Mouse (Mus musculus) adrenal gland, postnatal 25 days (tissue): ENCODE measurements around the gene Akap11. TPM values are rescaled to one million over a fixed set of nuclear protein-coding genes. Genes with fewer than 3 reads are reported as not detected.
A peak's percentile ranks its signal among the peaks of the same experiment; 100 is the strongest.

Experiments
- DNase-seq: peaks from one replicate; pipeline ENCODE4 v3.0.0; 2021; ENCODE audit warnings: mixed read lengths
- total RNA-seq: library from RNA; stranded (reverse); gene quantifications from 2 replicates; pipeline ENCODE4 v1.2.3, GENCODE M21; 2021

The Akap11 gene
- total RNA-seq, 1 experiment from 2014 or later, result 54.0 TPM

GRCm38 (mm10) chr14:78528461-78529425, 7.9 kb downstream of the Akap11 start:
- no peak for DNase-seq

GRCm38 (mm10) chr14:78526907-78527306, 9.7 kb downstream of the Akap11 start:
- DNase-seq, result no peak

- DNase-seq, result no peak
Measured at GRCm38 (mm10) chr14:78526475-78526874, 10.1 kb downstream of the Akap11 start.

GRCm38 (mm10) chr14:78525611-78526457, 10.8 kb downstream of the Akap11 start:
- no peak for DNase-seq

- no peak for DNase-seq
Measured at GRCm38 (mm10) chr14:78525059-78525458, 11.5 kb downstream of the Akap11 start.

GRCm38 (mm10) chr14:78510713-78511112, 25.9 kb downstream of the Akap11 start:
- no peak for DNase-seq

- no peak for DNase-seq
Measured at GRCm38 (mm10) chr14:78509791-78510190, 26.8 kb downstream of the Akap11 start.

- DNase-seq, result no peak
Measured at GRCm38 (mm10) chr14:78500578-78500977, 36.0 kb downstream of the Akap11 start.

- no peak for DNase-seq
Measured at GRCm38 (mm10) chr14:78496691-78497090, 39.9 kb downstream of the Akap11 start.

- DNase-seq, result no peak
Measured at GRCm38 (mm10) chr14:78495241-78495640, 41.4 kb downstream of the Akap11 start.

GRCm38 (mm10) chr14:78492602-78493001, 44.0 kb downstream of the Akap11 start:
- DNase-seq, result no peak

- no peak for DNase-seq
Measured at GRCm38 (mm10) chr14:78491432-78491831, 45.2 kb downstream of the Akap11 start.

- peak; percentile 39 for DNase-seq
Measured at GRCm38 (mm10) chr14:78482385-78483231, 54.0 kb downstream of the Akap11 start.

- DNase-seq, result no peak
Measured at GRCm38 (mm10) chr14:78474058-78474457, 62.5 kb downstream of the Akap11 start.

GRCm38 (mm10) chr14:78470714-78471113, 65.9 kb downstream of the Akap11 start:
- DNase-seq, result no peak

GRCm38 (mm10) chr14:78468991-78469390, 67.6 kb downstream of the Akap11 start:
- no peak for DNase-seq

- no peak for DNase-seq
Measured at GRCm38 (mm10) chr14:78467994-78468393, 68.6 kb downstream of the Akap11 start.

- DNase-seq, result no peak
Measured at GRCm38 (mm10) chr14:78464353-78464752, 72.3 kb downstream of the Akap11 start.

- no peak for DNase-seq
Measured at GRCm38 (mm10) chr14:78459121-78459520, 77.5 kb downstream of the Akap11 start.

GRCm38 (mm10) chr14:78458705-78459104, 77.9 kb downstream of the Akap11 start:
- DNase-seq, result no peak

GRCm38 (mm10) chr14:78454970-78455369, 81.6 kb downstream of the Akap11 start:
- no peak for DNase-seq

GRCm38 (mm10) chr14:78448807-78449406, 87.7 kb downstream of the Akap11 start:
- no peak for DNase-seq
